Mouse (Mus musculus) myocyte (in vitro differentiated cells): ENCODE measurements around the gene Srsf3. TPM values are rescaled to one million over a fixed set of nuclear protein-coding genes. Genes with fewer than 3 reads are reported as not detected.

Source experiments
- H3K27me3 ChIP-seq: one replicate; pipeline ENCODE4 v1.6.1; 2011; ENCODE audit not compliant: control insufficient read depth, insufficient read depth, insufficient read length
- H3K36me3 ChIP-seq: one replicate; pipeline ENCODE4 v1.6.1; 2011; ENCODE audit not compliant: control insufficient read depth, insufficient read depth
- H3K4me2 ChIP-seq: one replicate; pipeline ENCODE4 v1.6.1; 2011; ENCODE audit warnings: low read depth, control low read depth
- H3K4me3 ChIP-seq: one replicate; pipeline ENCODE4 v1.5.1; 2011; ENCODE audit warnings: mild to moderate bottlenecking, control low read depth, moderate library complexity
- H3K79me2 ChIP-seq: one replicate; pipeline ENCODE4 v1.6.1; 2011; ENCODE audit not compliant: control insufficient read depth, insufficient read depth
- H3ac ChIP-seq: one replicate; pipeline ENCODE4 v1.6.1; 2011; ENCODE audit not compliant: control insufficient read depth, insufficient read length
- CEBPB ChIP-seq: IDR thresholded peaks from 2 replicates; pipeline ENCODE4 v1.6.1; 2011; ENCODE audit warnings: mild to moderate bottlenecking, moderate library complexity; ENCODE audit not compliant: poor library complexity, insufficient read depth, severe bottlenecking
- E2F4 ChIP-seq: IDR thresholded peaks from one replicate; pipeline ENCODE4 v1.6.1; 2011; ENCODE audit warnings: mild to moderate bottlenecking, control low read depth, moderate library complexity; ENCODE audit not compliant: insufficient read depth
- MAX ChIP-seq: IDR thresholded peaks from one replicate; pipeline ENCODE4 v1.6.1; 2011; ENCODE audit warnings: low read depth, mild to moderate bottlenecking, control low read depth
- MYOD1 ChIP-seq, 3 experiments: IDR thresholded peaks; one replicate each; pipeline ENCODE4 v1.6.1; 2011; ENCODE audit warnings: control low read depth in 2 of 3, low read depth in 2 of 3, mild to moderate bottlenecking in 2 of 3, moderate library complexity in 1 of 3; ENCODE audit not compliant: insufficient read length in 2 of 3, control insufficient read depth in 1 of 3
- MYOG ChIP-seq, 3 experiments: IDR thresholded peaks; one replicate each; pipeline ENCODE4 v1.6.1; 2011; ENCODE audit warnings: control low read depth in 2 of 3, low read depth in 2 of 3, mild to moderate bottlenecking in 2 of 3; ENCODE audit not compliant: insufficient read length in 2 of 3, control insufficient read depth in 1 of 3, insufficient read depth in 1 of 3
- POLR2A ChIP-seq: IDR thresholded peaks from one replicate; pipeline ENCODE4 v1.6.1; 2011; ENCODE audit warnings: low read depth, mild to moderate bottlenecking, control low read depth, moderate library complexity; ENCODE audit not compliant: insufficient read length
- POLR2AphosphoS2 ChIP-seq: IDR thresholded peaks from one replicate; pipeline ENCODE4 v1.6.1; 2011; ENCODE audit warnings: low read depth, control low read depth; ENCODE audit not compliant: insufficient read length
- REST ChIP-seq: IDR thresholded peaks from one replicate; pipeline ENCODE4 v1.6.1; 2011; ENCODE audit warnings: mild to moderate bottlenecking, control low read depth, moderate library complexity; ENCODE audit not compliant: insufficient read depth, insufficient read length
- SRF ChIP-seq: IDR thresholded peaks from one replicate; pipeline ENCODE4 v1.6.1; 2011; ENCODE audit warnings: low read depth; ENCODE audit not compliant: control insufficient read depth, insufficient read length
- TCF12 ChIP-seq: IDR thresholded peaks from one replicate; pipeline ENCODE4 v1.6.1; 2011; ENCODE audit warnings: mild to moderate bottlenecking, control low read depth; ENCODE audit not compliant: poor library complexity, insufficient read depth, severe bottlenecking
- TCF3 ChIP-seq: IDR thresholded peaks from one replicate; pipeline ENCODE4 v1.6.1; 2011; ENCODE audit warnings: low read depth, control low read depth; ENCODE audit not compliant: insufficient read length
- USF1 ChIP-seq: IDR thresholded peaks from one replicate; pipeline ENCODE4 v1.6.1; 2011; ENCODE audit warnings: low read depth, mild to moderate bottlenecking, control low read depth, moderate library complexity
- polyA plus RNA-seq: library from polyadenylated mRNA; unstranded; fragments of >200 nt; fragmentation: generic; extraction: Trizol; gene quantifications from one replicate; pipeline ENCODE4 v1.2.1, GENCODE M21; 2012; ENCODE audit warnings: missing spikeins

Gene Srsf3
- polyA plus RNA-seq, 1 experiment = 98.2 TPM

- TF ChIP-seq TCF3 (no peak), USF1 (peak; percentile 33)
- Histone ChIP-seq H3K27me3 (no peaks in the 10 kb centered on the region), H3K4me3 (no peak overlapping the region), H3K79me2 (no peaks in the 10 kb centered on the region), H3ac (no peak overlapping the region), H3K36me3 (no peaks in the 10 kb centered on the region), H3K4me2 (no peak overlapping the region)
These were observed 18.2 kb upstream of the Srsf3 start for GRCm38 (mm10) chr17:29014235-29014634.

- no peak overlapping the region for H3K4me3 ChIP-seq
- H3K27me3 ChIP-seq = no peaks in the 10 kb centered on the region
- H3ac ChIP-seq = no peak overlapping the region
- no peaks in the 10 kb centered on the region for H3K36me3 ChIP-seq
- H3K4me2 ChIP-seq = no peak overlapping the region
- H3K79me2 ChIP-seq = no peaks in the 10 kb centered on the region
- no peak for TF ChIP-seq USF1
- TF ChIP-seq MYOD1 (IDR thresholded peaks at IDR 0.05; ENCODE audit: control insufficient read depth in 1 of 3, insufficient read length in 2 of 3, low read depth in 2 of 3) = no peak
- TF ChIP-seq TCF12 = no peak
- no peak for TF ChIP-seq E2F4
- no peak for TF ChIP-seq MAX
- TF ChIP-seq POLR2AphosphoS2 = no peak
- TF ChIP-seq SRF = no peak
- no peak for TF ChIP-seq POLR2A
- no peak for TF ChIP-seq REST
- no peak for TF ChIP-seq TCF3
- no peak for TF ChIP-seq CEBPB
These were observed 16.8 kb upstream of the Srsf3 start for GRCm38 (mm10) chr17:29015638-29016037.

DNA sequence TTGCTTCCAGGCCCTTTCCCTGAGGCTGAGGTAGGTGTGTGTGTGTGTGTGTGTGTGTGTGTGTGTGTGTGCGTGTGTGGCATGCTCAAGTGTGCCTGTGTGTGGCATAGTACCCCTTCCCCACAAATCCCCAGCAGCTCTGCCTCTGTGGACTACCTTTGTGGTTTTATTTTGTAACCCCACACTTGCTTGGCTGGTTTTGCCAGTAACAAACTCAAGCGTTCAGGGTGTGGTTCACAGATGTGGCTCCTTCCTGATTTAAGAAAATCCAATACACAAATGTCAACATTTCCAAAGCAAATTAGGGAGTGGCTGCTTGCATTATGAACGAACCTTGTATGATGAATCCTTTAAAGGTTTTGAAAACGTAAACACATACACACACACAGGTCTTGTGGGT lies 15.7 kb upstream of the Srsf3 start:
- H3K79me2 ChIP-seq = no peaks in the 10 kb centered on the region
- H3K36me3 ChIP-seq = no peaks in the 10 kb centered on the region
- TF ChIP-seq POLR2A (no peak), POLR2AphosphoS2 (no peak), USF1 (no peak), REST (no peak), CEBPB (no peak), TCF3 (no peak), MAX (no peak), TCF12 (no peak), MYOD1 (IDR thresholded peaks at IDR 0.05; ENCODE audit: control insufficient read depth in 1 of 3, insufficient read length in 2 of 3, low read depth in 2 of 3) (no peak), E2F4 (no peak), SRF (no peak), MYOG (IDR thresholded peaks at IDR 0.05; ENCODE audit: control insufficient read depth in 1 of 3, insufficient read depth in 1 of 3, insufficient read length in 2 of 3, low read depth in 2 of 3) (no peak)
- H3K27me3 ChIP-seq = no peaks in the 10 kb centered on the region
- no peak overlapping the region for H3K4me3 ChIP-seq
- no peak overlapping the region for H3K4me2 ChIP-seq
- no peak overlapping the region for H3ac ChIP-seq

- no peaks in the 10 kb centered on the region for H3K79me2 ChIP-seq
- H3ac ChIP-seq = no peak overlapping the region
- H3K27me3 ChIP-seq = no peaks in the 10 kb centered on the region
- H3K36me3 ChIP-seq = no peaks in the 10 kb centered on the region
- H3K4me2 ChIP-seq = no peak overlapping the region
- H3K4me3 ChIP-seq = no peak overlapping the region
- TF ChIP-seq POLR2AphosphoS2 (no peak), MYOD1 (IDR thresholded peaks at IDR 0.05; ENCODE audit: control insufficient read depth in 1 of 3, insufficient read length in 2 of 3, low read depth in 2 of 3) (peak in 1 of 3 experiments; percentile 1), CEBPB (no peak)
These were observed 14.0 kb upstream of the Srsf3 start for GRCm38 (mm10) chr17:29018292-29018984.

DNA sequence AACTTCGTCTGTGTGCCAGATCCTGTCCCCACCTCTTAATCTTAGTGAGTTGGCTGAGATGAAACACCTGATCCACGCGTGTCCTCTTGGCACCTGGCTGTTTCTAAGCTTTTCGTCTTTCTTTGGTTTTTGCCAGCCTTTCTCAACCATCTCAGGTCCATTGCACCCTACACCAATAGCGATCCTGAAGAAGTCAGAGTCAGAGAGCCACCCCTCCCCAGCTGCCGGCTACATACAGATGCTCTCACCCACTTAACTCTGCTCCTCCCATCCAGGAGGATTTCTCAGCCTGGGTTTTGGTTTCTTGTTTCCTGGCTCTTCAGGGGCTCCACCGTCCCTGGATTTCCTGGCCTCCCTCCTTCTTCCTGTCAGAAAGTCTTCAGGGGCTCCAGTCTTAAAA lies 13.0 kb upstream of the Srsf3 start:
- no peaks in the 10 kb centered on the region for H3K27me3 ChIP-seq
- H3K79me2 ChIP-seq = no peaks in the 10 kb centered on the region
- H3K36me3 ChIP-seq = no peaks in the 10 kb centered on the region
- no peak overlapping the region for H3ac ChIP-seq
- no peak overlapping the region for H3K4me2 ChIP-seq
- no peak overlapping the region for H3K4me3 ChIP-seq
- TF ChIP-seq POLR2A (no peak), USF1 (no peak), TCF12 (no peak), CEBPB (no peak), REST (no peak)

DNA sequence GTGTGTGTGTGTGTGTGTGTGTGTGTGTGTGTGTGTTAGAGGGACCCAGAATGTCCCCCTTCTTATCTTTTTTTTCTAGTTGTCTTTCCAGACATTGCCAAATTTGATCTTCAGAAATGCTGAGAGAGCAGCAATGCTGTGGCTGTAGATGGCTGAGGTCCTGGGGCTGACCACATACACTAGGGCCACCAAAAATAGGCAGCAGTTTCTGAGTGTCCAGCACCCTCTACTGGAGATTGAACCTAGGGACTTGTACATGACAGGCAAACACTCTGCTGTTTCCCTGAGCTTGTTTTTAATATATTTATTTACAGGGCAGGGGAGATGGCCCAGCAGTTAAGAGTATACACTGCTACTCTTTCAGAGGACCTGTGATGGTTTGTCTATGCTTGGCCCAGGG lies 12.0 kb upstream of the Srsf3 start:
- no peak overlapping the region for H3K4me3 ChIP-seq
- H3K4me2 ChIP-seq = no peak overlapping the region
- H3K36me3 ChIP-seq = no peaks in the 10 kb centered on the region
- H3K79me2 ChIP-seq = no peaks in the 10 kb centered on the region
- no peaks in the 10 kb centered on the region for H3K27me3 ChIP-seq
- no peak for TF ChIP-seq SRF
- no peak for TF ChIP-seq E2F4
- no peak for TF ChIP-seq USF1
- TF ChIP-seq MYOG (IDR thresholded peaks at IDR 0.05; ENCODE audit: control insufficient read depth in 1 of 3, insufficient read depth in 1 of 3, insufficient read length in 2 of 3, low read depth in 2 of 3) = no peak
- no peak for TF ChIP-seq POLR2AphosphoS2
- no peak for TF ChIP-seq MYOD1 (IDR thresholded peaks at IDR 0.05; ENCODE audit: control insufficient read depth in 1 of 3, insufficient read length in 2 of 3, low read depth in 2 of 3)
- no peak for TF ChIP-seq MAX
- no peak for TF ChIP-seq POLR2A
- TF ChIP-seq REST = no peak
- no peak for TF ChIP-seq CEBPB
- no peak for TF ChIP-seq TCF12
- TF ChIP-seq TCF3 = no peak
- H3ac ChIP-seq = no peak overlapping the region
